ENCODE assay signal across 15 mouse cellular contexts in genomic region chr19:27683426-27683825, GRCm38 (mm10).
DNase-seq lines count a peak whose midpoint lies in the region; ATAC-seq and TF ChIP-seq lines count a peak whose summit lies in the region.
"Had no signal": no experiment of that assay in that cellular context is flagged by ENCODE, and none has a peak within 500 bp of the region (broad histone marks: within the 10 kb centered on the region; RNA-seq: fewer than 3 reads in every experiment).

No protein-coding gene starts in this region.

- H3K4me1 ChIP-seq in kidney, adult 2 months (ENCODE audit: control insufficient read depth, insufficient read depth, low read length) = no peaks in the 10 kb centered on the region
- H3K4me1 ChIP-seq in forebrain, embryonic 11.5 days (replicated peaks; ENCODE audit: control insufficient read depth, insufficient read depth, low read length) = no peaks in the 10 kb centered on the region
- no peaks in the 10 kb centered on the region for H3K4me1 ChIP-seq in neural tube, embryonic 15.5 days
- H3K4me1 ChIP-seq: limb, embryonic 15.5 days had no signal

- peak; percentile 48 for TF ChIP-seq CTCF in kidney, adult 2 months (conservative IDR thresholded peaks at IDR 0.05; ENCODE audit: insufficient read depth, insufficient read length, low read depth, low read length)
- TF ChIP-seq CTCF in brain, embryonic 14.5 days (IDR thresholded peaks at IDR 0.05; ENCODE audit: borderline replicate concordance, extremely low read depth, insufficient read depth, insufficient read length) = peak; percentile 34; the same call in 1 of the 2 replicates

- no peak overlapping the region for H3K9ac ChIP-seq in forebrain, embryonic 11.5 days (ENCODE audit: low read length)
- H3K9ac ChIP-seq in neural tube, embryonic 15.5 days (replicated peaks) = no peak overlapping the region
- H3K9ac ChIP-seq: limb, embryonic 15.5 days had no signal

- WGBS in kidney, adult 2 months = 44% methylated on average over 2 of the region's 2 CpGs
- WGBS in forebrain, embryonic 11.5 days = 40% methylated on average over 2 of the region's 2 CpGs
- WGBS in neural tube, embryonic 15.5 days = 46% methylated on average over 2 of the region's 2 CpGs

- no peak for ATAC-seq in forebrain, embryonic 11.5 days (replicated peaks; ENCODE audit: low FRiP score)
- no peak for ATAC-seq in neural tube, embryonic 15.5 days (ENCODE audit: low FRiP score)
- ATAC-seq: activated CD4-positive, CD25-positive, alpha-beta regulatory T cell, adult 4 months; hindbrain, embryonic 16.5 days; midbrain, embryonic 16.5 days had no signal

- no peak overlapping the region for H3K4me3 ChIP-seq in kidney, adult 2 months (ENCODE audit: insufficient read depth, low read depth, low read length)
- no peak overlapping the region for H3K4me3 ChIP-seq in forebrain, embryonic 11.5 days (ENCODE audit: low read depth, low read length)
- no peak overlapping the region for H3K4me3 ChIP-seq in neural tube, embryonic 15.5 days (replicated peaks)
- H3K4me3 ChIP-seq: limb, embryonic 15.5 days had no signal

- H3K27me3 ChIP-seq in kidney, adult 2 months (replicated peaks; ENCODE audit: control insufficient read depth, insufficient read depth, low read length) = no peaks in the 10 kb centered on the region
- H3K27me3 ChIP-seq in forebrain, embryonic 11.5 days (ENCODE audit: control insufficient read depth, insufficient read depth, low read length) = no peaks in the 10 kb centered on the region
- H3K27me3 ChIP-seq in neural tube, embryonic 15.5 days (replicated peaks) = no peaks in the 10 kb centered on the region
- H3K27me3 ChIP-seq: limb, embryonic 15.5 days had no signal

- DNase-seq in kidney, adult 2 months = no peak
- DNase-seq in kidney, adult 8-10 months = no peak
- DNase-seq in thymus, postnatal 0 days (ENCODE audit: low spot score) = peak; percentile 9
- DNase-seq in thymus, adult 18-20 months = no peak
- DNase-seq in brain, embryonic 14.5 days (ENCODE audit: low read depth) = no peak
- no peak for DNase-seq in T-cell, adult 2 months (ENCODE audit: low spot score)
- no peak for DNase-seq in forebrain, embryonic 11.5 days (ENCODE audit: low spot score)
- DNase-seq: cerebellum, adult 9-11 months; heart, adult 18-20 months; layer of hippocampus, adult 9-11 months had no signal

- no peak overlapping the region for H3K27ac ChIP-seq in kidney, adult 2 months (ENCODE audit: insufficient read depth, low read depth, low read length)
- no peak overlapping the region for H3K27ac ChIP-seq in forebrain, embryonic 11.5 days (ENCODE audit: low read depth, low read length)
- no peak overlapping the region for H3K27ac ChIP-seq in neural tube, embryonic 15.5 days (replicated peaks)
- H3K27ac ChIP-seq: limb, embryonic 15.5 days had no signal

- TF ChIP-seq POLR2A in kidney, adult 2 months (IDR thresholded peaks at IDR 0.05; ENCODE audit: low read depth, low read length) = no peak
- TF ChIP-seq POLR2A in brain, embryonic 14.5 days (IDR thresholded peaks at IDR 0.05; ENCODE audit: borderline replicate concordance, extremely low read depth, insufficient read depth, insufficient read length, poor library complexity, severe bottlenecking) = no peak

- no peak overlapping the region for H3K4me2 ChIP-seq in forebrain, embryonic 11.5 days (ENCODE audit: low read depth, low read length, severe bottlenecking)
- H3K4me2 ChIP-seq in neural tube, embryonic 15.5 days = no peak overlapping the region
- H3K4me2 ChIP-seq: limb, embryonic 15.5 days had no signal

- H3K9me3 ChIP-seq in forebrain, embryonic 11.5 days (ENCODE audit: control insufficient read depth, low read length) = peaks cover 2% of the 10 kb centered on the region; the same call in 1 of the 2 replicates
- H3K9me3 ChIP-seq in neural tube, embryonic 15.5 days (replicated peaks) = no peaks in the 10 kb centered on the region
- H3K9me3 ChIP-seq: limb, embryonic 15.5 days had no signal

- no peaks in the 10 kb centered on the region for H3K36me3 ChIP-seq in kidney, adult 2 months (ENCODE audit: control insufficient read depth, insufficient read depth, low read length)
- H3K36me3 ChIP-seq in forebrain, embryonic 11.5 days (ENCODE audit: control insufficient read depth, insufficient read depth, low read length) = no peaks in the 10 kb centered on the region
- no peaks in the 10 kb centered on the region for H3K36me3 ChIP-seq in neural tube, embryonic 15.5 days
- H3K36me3 ChIP-seq: limb, embryonic 15.5 days had no signal
